Mouse (Mus musculus) bone marrow macrophage, adult 2 months (primary cell): ENCODE data around the gene Dst.

Source experiments
- CTCF ChIP-seq: IDR thresholded peaks from 2 replicates; pipeline ENCODE4 v1.5.1; 2012; ENCODE audit warnings: low read depth, mild to moderate bottlenecking, low read length, moderate library complexity
- POLR2A ChIP-seq: IDR thresholded peaks from 2 replicates; pipeline ENCODE4 v1.6.1; 2012; ENCODE audit warnings: mild to moderate bottlenecking, low read depth, low read length, borderline replicate concordance

DNA sequence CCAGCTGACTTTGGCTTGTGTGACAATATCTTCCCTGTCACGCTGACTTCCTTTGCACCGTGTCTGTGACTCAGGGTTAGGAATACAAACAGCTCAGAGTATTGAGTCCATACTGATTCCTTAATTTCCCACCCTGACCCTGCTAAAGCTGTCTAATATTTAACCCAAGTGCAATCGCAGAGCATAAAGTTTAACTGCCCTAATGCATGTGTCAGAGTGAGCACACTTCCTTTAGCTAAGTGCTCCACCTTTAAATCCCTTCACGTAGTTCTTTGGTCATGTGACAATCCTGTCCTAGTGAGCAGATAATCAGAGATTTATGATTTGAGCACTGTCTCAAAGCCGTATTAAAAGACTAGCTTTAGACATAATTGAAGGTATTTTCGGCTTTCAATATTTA, 212.6 kb downstream of the Dst start:
- no peak for TF ChIP-seq CTCF
- TF ChIP-seq POLR2A = no peak
